Mouse (Mus musculus): ENCODE data around the gene Cdk14. TPM values are rescaled to one million over a fixed set of nuclear protein-coding genes. Genes with fewer than 3 reads are reported as not detected.

The Cdk14 gene
- polyA plus RNA-seq, 1 experiment: 11.2 TPM

GRCm38 (mm10) chr5:5359370-5359769, 60.7 kb downstream of the Cdk14 start:
- Histone ChIP-seq H3K27me3 (ENCODE audit: control insufficient read depth, insufficient read depth, insufficient read length) (no peaks in the 10 kb centered on the region), H3ac (ENCODE audit: control insufficient read depth, insufficient read length) (no peak overlapping the region), H3K79me2 (ENCODE audit: control insufficient read depth, insufficient read depth) (peaks cover 64% of the 10 kb centered on the region), H3K36me3 (ENCODE audit: control insufficient read depth, insufficient read depth) (peaks cover 9% of the 10 kb centered on the region), H3K4me2 (ENCODE audit: low read depth) (peak overlapping the region; percentile 39), H3K4me3 (no peak overlapping the region)
- TF ChIP-seq MYOD1 (IDR thresholded peaks at IDR 0.05; ENCODE audit: control insufficient read depth in 1 of 3, insufficient read length in 2 of 3, low read depth in 2 of 3): no peak
- no peak for TF ChIP-seq CEBPB (IDR thresholded peaks at IDR 0.05; ENCODE audit: insufficient read depth, poor library complexity, severe bottlenecking)
- no peak for TF ChIP-seq TCF12 (IDR thresholded peaks at IDR 0.05; ENCODE audit: insufficient read depth, poor library complexity, severe bottlenecking)

DNA sequence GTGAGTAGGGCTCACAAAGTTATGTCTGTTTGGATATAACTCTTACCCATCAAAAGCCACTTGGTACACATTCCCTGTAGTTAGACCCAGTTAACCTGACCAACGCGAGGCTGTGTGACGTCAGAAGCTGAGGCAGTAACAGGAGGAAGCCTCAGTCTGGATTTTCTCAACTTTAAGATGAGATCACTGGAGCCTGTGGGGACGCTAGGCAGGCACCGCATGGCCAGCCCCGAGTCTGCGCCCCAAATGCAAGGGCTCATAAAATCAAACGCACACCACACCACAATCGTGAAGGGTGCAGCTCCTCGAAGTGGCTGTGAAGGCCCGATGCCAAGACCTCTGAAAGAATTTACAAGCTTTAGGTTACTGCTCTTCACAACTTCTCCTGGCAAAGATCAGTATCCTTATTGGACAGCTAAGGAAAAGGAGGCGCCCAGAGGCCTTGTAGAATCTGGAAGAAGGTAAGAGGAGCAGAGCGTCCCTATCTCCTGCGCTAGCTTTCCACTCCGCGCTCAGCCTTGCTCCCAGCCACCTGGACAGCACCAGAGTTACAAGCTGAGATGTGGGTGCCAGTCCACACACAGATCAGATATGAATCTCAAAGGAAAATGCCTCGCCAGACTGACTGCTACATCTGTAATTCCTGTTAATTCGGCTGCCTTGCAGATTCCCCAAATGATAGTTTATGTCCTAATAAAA, 61.9 kb downstream of the Cdk14 start:
- H3K79me2 ChIP-seq (ENCODE audit: control insufficient read depth, insufficient read depth): peaks cover 64% of the 10 kb centered on the region
- no peak overlapping the region for H3K4me3 ChIP-seq
- no peak overlapping the region for H3ac ChIP-seq (ENCODE audit: control insufficient read depth, insufficient read length)

DNA sequence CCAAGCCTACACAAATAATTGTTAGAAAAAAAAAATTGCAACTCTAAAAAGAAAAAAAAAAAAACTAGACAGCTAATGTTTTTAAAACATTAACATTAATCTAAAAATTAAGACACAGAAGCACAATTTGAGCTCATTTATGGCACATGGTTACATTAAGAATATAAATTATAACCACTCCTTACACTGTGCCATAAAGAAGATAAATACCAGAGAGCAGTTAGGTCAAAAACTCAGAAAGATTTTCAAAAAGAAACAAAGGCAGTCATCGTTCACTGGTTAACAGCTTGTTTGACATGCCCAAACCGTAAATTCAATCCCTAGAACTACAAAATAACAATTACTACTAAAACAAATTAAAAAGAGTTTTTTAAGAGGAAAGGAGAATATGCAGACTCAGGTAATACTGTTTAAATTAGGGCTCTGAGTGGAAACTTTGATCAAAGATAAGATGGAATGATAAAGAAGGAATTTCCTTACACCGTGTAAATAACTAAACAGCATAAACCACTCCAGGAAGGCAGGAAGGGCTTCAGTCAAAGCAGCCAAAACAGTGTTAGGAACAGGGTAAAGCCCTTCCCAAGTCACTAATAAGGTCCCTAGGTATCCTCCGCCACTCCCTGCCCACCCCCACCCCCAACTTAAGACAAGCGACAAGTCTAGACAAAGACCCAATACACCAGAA, 65.3 kb downstream of the Cdk14 start:
- Histone ChIP-seq H3K4me3 (no peak overlapping the region), H3K4me2 (ENCODE audit: low read depth) (no peak overlapping the region), H3ac (ENCODE audit: control insufficient read depth, insufficient read length) (no peak overlapping the region), H3K79me2 (ENCODE audit: control insufficient read depth, insufficient read depth) (peaks cover 63% of the 10 kb centered on the region), H3K27me3 (ENCODE audit: control insufficient read depth, insufficient read depth, insufficient read length) (no peaks in the 10 kb centered on the region), H3K36me3 (ENCODE audit: control insufficient read depth, insufficient read depth) (peaks cover 4% of the 10 kb centered on the region)
- no peak for TF ChIP-seq TCF12 (IDR thresholded peaks at IDR 0.05; ENCODE audit: insufficient read depth, poor library complexity, severe bottlenecking)
- TF ChIP-seq POLR2AphosphoS2 (IDR thresholded peaks at IDR 0.05; ENCODE audit: insufficient read length, low read depth): no peak
- no peak for TF ChIP-seq MAX (IDR thresholded peaks at IDR 0.05; ENCODE audit: low read depth)
- TF ChIP-seq POLR2A (IDR thresholded peaks at IDR 0.05; ENCODE audit: insufficient read length, low read depth): no peak
- TF ChIP-seq CEBPB (IDR thresholded peaks at IDR 0.05; ENCODE audit: insufficient read depth, poor library complexity, severe bottlenecking): no peak
- TF ChIP-seq SRF (IDR thresholded peaks at IDR 0.05; ENCODE audit: control insufficient read depth, insufficient read length, low read depth): no peak
- no peak for TF ChIP-seq MYOD1 (IDR thresholded peaks at IDR 0.05; ENCODE audit: control insufficient read depth in 1 of 3, insufficient read length in 2 of 3, low read depth in 2 of 3)
- TF ChIP-seq TCF3 (IDR thresholded peaks at IDR 0.05; ENCODE audit: insufficient read length, low read depth): no peak
- no peak for TF ChIP-seq REST (IDR thresholded peaks at IDR 0.05; ENCODE audit: insufficient read depth, insufficient read length)
- no peak for TF ChIP-seq E2F4 (IDR thresholded peaks at IDR 0.05; ENCODE audit: insufficient read depth)
- no peak for TF ChIP-seq MYOG (IDR thresholded peaks at IDR 0.05; ENCODE audit: control insufficient read depth in 1 of 3, insufficient read depth in 1 of 3, insufficient read length in 2 of 3, low read depth in 2 of 3)
- TF ChIP-seq USF1 (IDR thresholded peaks at IDR 0.05; ENCODE audit: low read depth): no peak

More for the DNA sequence above, 61.9 kb downstream of the Cdk14 start:
- Histone ChIP-seq H3K4me2 (ENCODE audit: low read depth) (no peak overlapping the region), H3K36me3 (ENCODE audit: control insufficient read depth, insufficient read depth) (peaks cover 5% of the 10 kb centered on the region), H3K27me3 (ENCODE audit: control insufficient read depth, insufficient read depth, insufficient read length) (no peaks in the 10 kb centered on the region)
- no peak for TF ChIP-seq SRF (IDR thresholded peaks at IDR 0.05; ENCODE audit: control insufficient read depth, insufficient read length, low read depth)
- no peak for TF ChIP-seq REST (IDR thresholded peaks at IDR 0.05; ENCODE audit: insufficient read depth, insufficient read length)
- no peak for TF ChIP-seq POLR2AphosphoS2 (IDR thresholded peaks at IDR 0.05; ENCODE audit: insufficient read length, low read depth)
- no peak for TF ChIP-seq CEBPB (IDR thresholded peaks at IDR 0.05; ENCODE audit: insufficient read depth, poor library complexity, severe bottlenecking)
- TF ChIP-seq TCF3 (IDR thresholded peaks at IDR 0.05; ENCODE audit: insufficient read length, low read depth): no peak
- no peak for TF ChIP-seq E2F4 (IDR thresholded peaks at IDR 0.05; ENCODE audit: insufficient read depth)
- TF ChIP-seq POLR2A (IDR thresholded peaks at IDR 0.05; ENCODE audit: insufficient read length, low read depth): no peak
- TF ChIP-seq MAX (IDR thresholded peaks at IDR 0.05; ENCODE audit: low read depth): no peak

GRCm38 (mm10) chr5:5353946-5354345, 66.2 kb downstream of the Cdk14 start:
- no peak overlapping the region for H3ac ChIP-seq (ENCODE audit: control insufficient read depth, insufficient read length)
- no peak overlapping the region for H3K4me2 ChIP-seq (ENCODE audit: low read depth)
- H3K36me3 ChIP-seq (ENCODE audit: control insufficient read depth, insufficient read depth): peaks cover 12% of the 10 kb centered on the region
- peaks cover 60% of the 10 kb centered on the region for H3K79me2 ChIP-seq (ENCODE audit: control insufficient read depth, insufficient read depth)
- no peak for TF ChIP-seq REST (IDR thresholded peaks at IDR 0.05; ENCODE audit: insufficient read depth, insufficient read length)
- TF ChIP-seq POLR2AphosphoS2 (IDR thresholded peaks at IDR 0.05; ENCODE audit: insufficient read length, low read depth): no peak
- no peak for TF ChIP-seq E2F4 (IDR thresholded peaks at IDR 0.05; ENCODE audit: insufficient read depth)
- TF ChIP-seq SRF (IDR thresholded peaks at IDR 0.05; ENCODE audit: control insufficient read depth, insufficient read length, low read depth): no peak
- TF ChIP-seq MYOG (IDR thresholded peaks at IDR 0.05; ENCODE audit: control insufficient read depth in 1 of 3, insufficient read depth in 1 of 3, insufficient read length in 2 of 3, low read depth in 2 of 3): no peak
- TF ChIP-seq MAX (IDR thresholded peaks at IDR 0.05; ENCODE audit: low read depth): no peak
- no peak for TF ChIP-seq MYOD1 (IDR thresholded peaks at IDR 0.05; ENCODE audit: control insufficient read depth in 1 of 3, insufficient read length in 2 of 3, low read depth in 2 of 3)
- no peak for TF ChIP-seq TCF12 (IDR thresholded peaks at IDR 0.05; ENCODE audit: insufficient read depth, poor library complexity, severe bottlenecking)
- TF ChIP-seq TCF3 (IDR thresholded peaks at IDR 0.05; ENCODE audit: insufficient read length, low read depth): no peak
- H3K4me3 ChIP-seq: no peak overlapping the region
- H3K27me3 ChIP-seq (ENCODE audit: control insufficient read depth, insufficient read depth, insufficient read length): no peaks in the 10 kb centered on the region

DNA sequence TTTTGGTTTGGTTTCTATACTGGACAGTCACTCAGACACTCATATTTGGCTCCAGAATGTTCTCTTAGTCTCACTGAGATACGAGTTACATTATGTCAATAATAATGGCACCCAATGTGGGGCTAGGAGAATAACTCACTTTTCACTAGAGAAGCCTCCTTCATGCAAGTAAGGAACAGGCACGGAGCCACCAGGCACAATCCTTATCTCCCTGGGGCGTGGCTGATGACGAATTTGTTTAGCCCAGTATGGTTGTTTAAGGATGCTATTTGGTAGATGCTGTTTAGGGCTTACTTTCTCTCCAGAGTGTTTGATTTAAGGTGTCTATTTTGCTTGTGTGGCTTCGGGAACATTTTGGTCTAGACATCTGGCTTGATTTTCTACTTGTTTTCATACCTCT, 75.5 kb downstream of the Cdk14 start:
- Histone ChIP-seq H3K36me3 (ENCODE audit: control insufficient read depth, insufficient read depth) (peaks cover 6% of the 10 kb centered on the region), H3ac (ENCODE audit: control insufficient read depth, insufficient read length) (no peak overlapping the region), H3K4me3 (no peak overlapping the region), H3K4me2 (ENCODE audit: low read depth) (no peak overlapping the region), H3K27me3 (ENCODE audit: control insufficient read depth, insufficient read depth, insufficient read length) (no peaks in the 10 kb centered on the region), H3K79me2 (ENCODE audit: control insufficient read depth, insufficient read depth) (peaks cover 71% of the 10 kb centered on the region)
- TF ChIP-seq POLR2A (IDR thresholded peaks at IDR 0.05; ENCODE audit: insufficient read length, low read depth): no peak
- no peak for TF ChIP-seq E2F4 (IDR thresholded peaks at IDR 0.05; ENCODE audit: insufficient read depth)
- TF ChIP-seq TCF3 (IDR thresholded peaks at IDR 0.05; ENCODE audit: insufficient read length, low read depth): no peak
- no peak for TF ChIP-seq TCF12 (IDR thresholded peaks at IDR 0.05; ENCODE audit: insufficient read depth, poor library complexity, severe bottlenecking)
- no peak for TF ChIP-seq MYOD1 (IDR thresholded peaks at IDR 0.05; ENCODE audit: control insufficient read depth in 1 of 3, insufficient read length in 2 of 3, low read depth in 2 of 3)
- no peak for TF ChIP-seq MAX (IDR thresholded peaks at IDR 0.05; ENCODE audit: low read depth)
- TF ChIP-seq CEBPB (IDR thresholded peaks at IDR 0.05; ENCODE audit: insufficient read depth, poor library complexity, severe bottlenecking): no peak
- TF ChIP-seq SRF (IDR thresholded peaks at IDR 0.05; ENCODE audit: control insufficient read depth, insufficient read length, low read depth): no peak
- TF ChIP-seq POLR2AphosphoS2 (IDR thresholded peaks at IDR 0.05; ENCODE audit: insufficient read length, low read depth): no peak
- no peak for TF ChIP-seq USF1 (IDR thresholded peaks at IDR 0.05; ENCODE audit: low read depth)
- no peak for TF ChIP-seq REST (IDR thresholded peaks at IDR 0.05; ENCODE audit: insufficient read depth, insufficient read length)
